Mouse (Mus musculus) CH12.LX (cell line): ENCODE results near the gene Chic1. TPM values are rescaled to one million over a fixed set of nuclear protein-coding genes. Genes with fewer than 3 reads are reported as not detected.

Source experiments
- DNase-seq: peaks from one replicate; pipeline ENCODE4 v3.0.0-alpha.2; 2013; ENCODE audit errors: extremely low read depth
- H3K27ac ChIP-seq: 2 replicates; pipeline ENCODE4 v1.5.1; 2012; ENCODE audit warnings: low read depth, mild to moderate bottlenecking, control low read depth, moderate library complexity; ENCODE audit not compliant: insufficient read depth
- H3K27me3 ChIP-seq: replicated peaks from 2 replicates; pipeline ENCODE3; 2012; ENCODE audit warnings: inconsistent platforms
- H3K36me3 ChIP-seq, 2 experiments: replicated peaks in 1 of 2; 2 replicates each; pipeline versions ENCODE3 to v1.6.1; 2012; ENCODE audit warnings: inconsistent platforms in 1 of 2, low read length in 1 of 2, mild to moderate bottlenecking in 1 of 2, mixed read lengths in 1 of 2, moderate library complexity in 1 of 2; ENCODE audit not compliant: control insufficient read depth in 1 of 2, insufficient read depth in 1 of 2
- H3K4me1 ChIP-seq, 2 experiments: 2 replicates each; pipeline ENCODE4 v1.6.1; 2012; ENCODE audit warnings: inconsistent platforms in 1 of 2, moderate library complexity in 1 of 2; ENCODE audit not compliant: insufficient read depth in 2 of 2, control insufficient read depth in 1 of 2
- H3K4me2 ChIP-seq: 2 replicates; pipeline ENCODE4 v1.6.1; 2012; ENCODE audit warnings: low read depth, mild to moderate bottlenecking, control low read depth; ENCODE audit not compliant: poor library complexity, insufficient read depth, severe bottlenecking
- H3K4me3 ChIP-seq, 3 experiments: fragments of 150-350 bp in 1 of 3; sonication (generic) in 1 of 3; replicated peaks in 1 of 3; 2 replicates each; pipeline versions ENCODE3 to v1.5.1; 2011 to 2012; ENCODE audit warnings: low read depth in 2 of 3, low read length in 2 of 3, mild to moderate bottlenecking in 2 of 3, moderate library complexity in 2 of 3, control low read depth in 1 of 3, improper control_type of control experiment in 1 of 3, inconsistent platforms in 1 of 3, mixed read lengths in 1 of 3; ENCODE audit not compliant: poor library complexity in 1 of 3
- H3K79me2 ChIP-seq: replicated peaks from 2 replicates; pipeline ENCODE4 v1.6.1; 2012; ENCODE audit warnings: mild to moderate bottlenecking, moderate library complexity; ENCODE audit not compliant: control insufficient read depth, poor library complexity, insufficient read depth, severe bottlenecking; ENCODE audit errors: extremely low read depth
- H3K9ac ChIP-seq: 2 replicates; pipeline ENCODE4 v1.6.1; 2012; ENCODE audit warnings: low read depth, mild to moderate bottlenecking, control low read depth, moderate library complexity; ENCODE audit not compliant: insufficient read depth
- H3K9me3 ChIP-seq: replicated peaks from 2 replicates; pipeline ENCODE3; 2012; ENCODE audit warnings: low read length, inconsistent platforms, mixed read lengths
- BHLHE40 ChIP-seq: IDR thresholded peaks from 2 replicates; pipeline ENCODE4 v1.6.1; 2011; ENCODE audit warnings: mild to moderate bottlenecking, low read depth, low read length, improper control_type of control experiment
- CHD1 ChIP-seq: IDR thresholded peaks from 2 replicates; pipeline ENCODE4 v1.6.1; 2012; ENCODE audit warnings: low read depth, low read length, improper control_type of control experiment, inconsistent platforms
- CHD2 ChIP-seq: IDR thresholded peaks from 2 replicates; pipeline ENCODE4 v1.6.1; 2011; ENCODE audit warnings: low read length, improper control_type of control experiment
- CTCF ChIP-seq, 2 experiments: IDR thresholded peaks in 1 of 2; conservative IDR thresholded peaks in 1 of 2; 2 replicates each; pipeline ENCODE4 v1.5.1; 2011 to 2012; ENCODE audit warnings: low read depth in 2 of 2, low read length in 2 of 2, improper control_type of control experiment in 1 of 2, inconsistent platforms in 1 of 2, mild to moderate bottlenecking in 1 of 2, moderate library complexity in 1 of 2
- ELF1 ChIP-seq: IDR thresholded peaks from 2 replicates; pipeline ENCODE4 v1.6.1; 2014; ENCODE audit warnings: low read depth, mild to moderate bottlenecking, inconsistent platforms, low read length, improper control_type of control experiment
- ETS1 ChIP-seq: conservative IDR thresholded peaks from 2 replicates; pipeline ENCODE4 v1.6.1; 2012; ENCODE audit warnings: low read depth, mild to moderate bottlenecking, inconsistent platforms, low read length, improper control_type of control experiment, moderate library complexity
- GABPA ChIP-seq: IDR thresholded peaks from 2 replicates; pipeline ENCODE4 v1.6.1; 2012; ENCODE audit warnings: low read depth, low read length, improper control_type of control experiment, inconsistent platforms; ENCODE audit not compliant: insufficient replicate concordance
- HCFC1 ChIP-seq: IDR thresholded peaks from 2 replicates; pipeline ENCODE4 v1.6.1; 2012; ENCODE audit warnings: low read depth, mild to moderate bottlenecking, inconsistent platforms, low read length, improper control_type of control experiment
- JUN ChIP-seq: IDR thresholded peaks from 2 replicates; pipeline ENCODE4 v1.6.1; 2011; ENCODE audit warnings: low read depth, mild to moderate bottlenecking, low read length, improper control_type of control experiment, moderate library complexity; ENCODE audit not compliant: insufficient read depth
- JUND ChIP-seq: conservative IDR thresholded peaks from 2 replicates; pipeline ENCODE4 v1.6.1; 2011; ENCODE audit warnings: low read depth, low read length, improper control_type of control experiment
- KAT2A ChIP-seq: IDR thresholded peaks from 2 replicates; pipeline ENCODE4 v1.6.1; 2012; ENCODE audit warnings: low read length, improper control_type of control experiment, inconsistent platforms; ENCODE audit not compliant: insufficient replicate concordance
- MAX ChIP-seq: IDR thresholded peaks from 2 replicates; pipeline ENCODE4 v1.6.1; 2011; ENCODE audit warnings: low read length, improper control_type of control experiment
- MEF2A ChIP-seq: IDR thresholded peaks from 2 replicates; pipeline ENCODE4 v1.6.1; 2014; ENCODE audit warnings: low read depth, mild to moderate bottlenecking, inconsistent platforms, low read length, improper control_type of control experiment, borderline replicate concordance
- MXI1 ChIP-seq: IDR thresholded peaks from 2 replicates; pipeline ENCODE4 v1.6.1; 2011; ENCODE audit warnings: mild to moderate bottlenecking, low read depth, low read length, improper control_type of control experiment
- MYC ChIP-seq: IDR thresholded peaks from 2 replicates; pipeline ENCODE4 v1.6.1; 2011; ENCODE audit warnings: low read depth, mild to moderate bottlenecking, improper control_type of control experiment, low read length
- POLR2A ChIP-seq: IDR thresholded peaks from 2 replicates; pipeline ENCODE4 v1.6.1; 2011; ENCODE audit warnings: low read depth, mild to moderate bottlenecking, improper control_type of control experiment, low read length
- POLR2AphosphoS2 ChIP-seq: IDR thresholded peaks from 2 replicates; pipeline ENCODE4 v1.6.1; 2011; ENCODE audit warnings: low read depth, low read length, improper control_type of control experiment
- SIN3A ChIP-seq: IDR thresholded peaks from 2 replicates; pipeline ENCODE4 v1.6.1; 2012; ENCODE audit warnings: low read length, improper control_type of control experiment, inconsistent platforms
- SMC3 ChIP-seq: IDR thresholded peaks from 2 replicates; pipeline ENCODE4 v1.6.1; 2011; ENCODE audit warnings: low read depth, low read length, improper control_type of control experiment
- TBP ChIP-seq: conservative IDR thresholded peaks from 2 replicates; pipeline ENCODE4 v1.6.1; 2011; ENCODE audit warnings: low read depth, low read length, improper control_type of control experiment
- TCF12 ChIP-seq: IDR thresholded peaks from 2 replicates; pipeline ENCODE4 v1.6.1; 2014; ENCODE audit warnings: low read depth, mild to moderate bottlenecking, inconsistent platforms, low read length, improper control_type of control experiment
- USF2 ChIP-seq: conservative IDR thresholded peaks from 2 replicates; pipeline ENCODE4 v1.6.1; 2011; ENCODE audit warnings: low read depth, low read length, improper control_type of control experiment
- ZC3H11A ChIP-seq: IDR thresholded peaks from 2 replicates; pipeline ENCODE4 v1.6.1; 2012; ENCODE audit warnings: low read depth, mild to moderate bottlenecking, inconsistent platforms, low read length, improper control_type of control experiment
- ZMIZ1 ChIP-seq: IDR thresholded peaks from 2 replicates; pipeline ENCODE4 v1.6.1; 2012; ENCODE audit warnings: low read depth, mild to moderate bottlenecking, inconsistent platforms, low read length, improper control_type of control experiment
- dilution Hi-C: fragments of 300-500 bp; cut with MboI; formaldehyde crosslinking; loops from 2 replicates; pipeline ENCODE4 v1.14.3; 2020; ENCODE audit warnings: low sequenced_read_pairs; ENCODE audit not compliant: extremely low pct_unique_long_range_greater_than_20kb, extremely low pct_ligation_motif_present
- in situ Hi-C: fragments of 300-500 bp; cut with MboI; formaldehyde crosslinking; loops from 3 replicates; pipeline ENCODE4 v1.14.3; 2019; ENCODE audit warnings: low sequenced_read_pairs, low pct_ligation_motif_present, low pct_unique_long_range_greater_than_20kb, mixed read lengths
- polyA plus RNA-seq: library from polyadenylated mRNA; unstranded; fragments of >175 nt; gene quantifications from 2 replicates; pipeline ENCODE4 v1.2.1, GENCODE M21; 2012; ENCODE audit warnings: low read depth; ENCODE audit not compliant: insufficient read length
- total RNA-seq, 2 experiments: library from RNA; depleted of rRNA; stranded (reverse); fragments of 300-350 nt in 1 of 2; fragments of >200 nt in 1 of 2; gene quantifications; 2 replicates each; pipeline ENCODE4 v1.2.3; 2012 to 2014

Gene Chic1
- total and polyA plus RNA-seq, 3 experiments: not detected

- Histone ChIP-seq H3K27me3 (no peaks in the 10 kb centered on the region), H3K9ac (no peak overlapping the region), H3K79me2 (no peaks in the 10 kb centered on the region), H3K4me3 (no peak overlapping the region), H3K27ac (no peak overlapping the region), H3K36me3 (no peaks in the 10 kb centered on the region), H3K4me2 (no peak overlapping the region), H3K9me3 (no peaks in the 10 kb centered on the region), H3K4me1 (no peaks in the 10 kb centered on the region)
- dilution Hi-C loops: no loop called here
- TF ChIP-seq ETS1 (no peak), POLR2A (no peak), HCFC1 (no peak), ZMIZ1 (no peak), POLR2AphosphoS2 (no peak), JUN (no peak), ZC3H11A (no peak), USF2 (no peak), MXI1 (no peak), KAT2A (no peak)
- in situ Hi-C loops: no loop called here
- no peak for DNase-seq
Measured at GRCm38 (mm10) chrX:103388131-103388530, 31.9 kb downstream of the Chic1 start.

- Histone ChIP-seq H3K79me2 (no peaks in the 10 kb centered on the region), H3K4me3 (no peak overlapping the region), H3K9ac (no peak overlapping the region), H3K36me3 (no peaks in the 10 kb centered on the region), H3K4me1 (peaks cover 0 to 7% of the 10 kb centered on the region in 2 experiments; a peak in 2 of 4 replicates), H3K27me3 (no peaks in the 10 kb centered on the region), H3K27ac (no peak overlapping the region), H3K9me3 (no peaks in the 10 kb centered on the region), H3K4me2 (peak overlapping the region; percentile 22)
- dilution Hi-C loops: no loop called here
- in situ Hi-C loops: no loop called here
- TF ChIP-seq TCF12 (no peak), MYC (no peak), MAX (no peak), ELF1 (no peak), TBP (no peak), CTCF (conservative IDR thresholded peaks at IDR 0.05 in 1 of 2, IDR thresholded peaks at IDR 0.05 in 1 of 2; ENCODE audit: low read depth in 2 of 2, low read length in 2 of 2) (no peak), ZMIZ1 (no peak), HCFC1 (no peak), ZC3H11A (no peak), SIN3A (no peak), POLR2AphosphoS2 (no peak), CHD2 (no peak), JUND (no peak), BHLHE40 (no peak), SMC3 (no peak), MEF2A (no peak), CHD1 (no peak), GABPA (no peak), MXI1 (no peak)
- peak; percentile 8 for DNase-seq
Measured at GRCm38 (mm10) chrX:103393841-103394240, 37.6 kb downstream of the Chic1 start.
